Mouse (Mus musculus) forelimb bud, embryonic 11.5 days (tissue): ENCODE results near the gene Gm21903.
"Not testable (repeated sequence)": the region's sequence is repeated elsewhere in the genome, so short reads cannot be mapped to it uniquely, and the experiment has no call there.

Source experiments
- DNase-seq: peaks from one replicate; pipeline ENCODE4 v3.0.0-alpha.2; 2012; ENCODE audit warnings: low read depth, low spot score

Gm21903 gene

DNA sequence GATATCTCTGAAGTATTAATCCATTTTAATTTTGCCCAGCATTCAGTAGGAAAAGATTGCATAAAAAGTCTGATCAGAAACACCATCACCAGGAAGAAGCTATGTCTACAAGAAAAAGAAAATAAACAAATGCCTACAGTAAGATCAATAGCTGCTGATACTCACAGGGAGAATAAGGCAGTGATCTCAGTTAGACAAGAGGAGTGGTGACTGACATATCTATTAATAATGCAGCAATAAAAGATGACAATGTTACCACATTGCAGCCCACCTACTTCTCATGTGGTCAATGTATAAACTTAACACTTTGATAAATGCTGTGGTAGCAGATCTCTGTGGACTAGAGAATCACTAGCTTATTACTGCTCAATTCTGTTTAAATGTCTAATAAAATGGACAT lies at the start of gene Gm21903:
Gene Gm21903, minus strand, starts transcription at position 101 of the 400 bp plus-strand sequence.
- DNase-seq: no peak

DNA sequence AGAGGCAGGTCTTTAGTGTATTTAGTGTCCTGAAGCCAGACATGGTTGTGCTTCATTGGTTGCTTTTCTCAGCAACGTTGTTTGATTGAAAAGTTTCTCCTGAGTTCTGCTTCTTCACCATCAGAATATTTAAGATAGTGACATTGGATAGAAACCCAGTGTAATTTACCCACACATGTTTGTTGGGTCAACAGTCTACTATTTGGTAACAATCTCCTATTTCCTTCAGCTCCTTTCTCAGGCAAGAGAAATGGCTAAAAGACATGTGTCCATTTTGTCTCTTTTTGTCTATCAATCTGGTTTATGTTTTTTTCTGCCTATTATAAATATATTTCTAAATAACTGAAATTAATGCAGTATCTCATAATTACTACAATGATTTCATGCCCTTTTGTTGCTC lies 33.8 kb upstream of the Gm21903 start, which contains the start of gene Esp23:
Gene Esp23, minus strand, starts transcription at position 101 of the 400 bp plus-strand sequence.
- no peak for DNase-seq

DNA sequence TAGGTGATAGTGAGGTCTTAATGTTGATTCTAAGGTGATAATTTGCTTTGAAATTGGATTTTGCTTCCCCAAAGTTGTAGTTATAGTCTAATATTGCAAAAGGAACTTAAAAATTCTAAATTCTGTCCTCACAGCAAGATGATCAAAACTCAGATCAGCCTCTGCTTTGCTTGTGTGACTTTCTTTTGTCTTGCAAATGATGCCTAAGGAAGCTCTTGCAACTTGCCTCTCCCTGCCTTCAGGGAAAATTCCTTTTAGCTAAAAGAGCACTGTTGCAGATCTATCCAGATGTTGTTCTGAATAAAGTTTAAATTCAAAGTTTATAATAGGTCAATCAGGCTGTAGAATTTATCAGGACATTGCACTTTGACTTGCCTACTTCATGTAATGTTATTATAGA lies 20.5 kb upstream of the Gm21903 start:
- DNase-seq: no peak

DNA sequence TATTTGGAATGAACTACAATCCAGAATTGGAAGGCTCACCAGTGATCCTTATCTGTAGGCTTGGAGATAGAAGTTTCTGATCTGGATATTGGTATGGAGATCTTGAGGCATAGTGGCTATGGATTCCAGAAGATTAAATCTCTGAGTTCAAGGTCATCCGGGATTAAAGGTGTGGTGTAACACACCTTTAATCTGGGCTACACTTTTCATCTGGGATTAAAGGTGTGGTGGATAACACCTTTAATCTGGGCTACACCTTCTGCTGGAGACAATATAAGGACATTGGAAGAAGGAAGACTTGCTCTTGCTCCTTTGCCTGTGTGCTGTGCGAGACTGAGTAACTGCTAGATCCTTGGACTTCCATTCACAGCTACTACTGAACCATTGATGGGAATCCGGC lies 6.7 kb downstream of the Gm21903 start, which contains the start of gene Esp24:
Gene Esp24, plus strand, starts transcription at position 301 of the 400 bp plus-strand sequence.
- not testable (repeated sequence) for DNase-seq

DNA sequence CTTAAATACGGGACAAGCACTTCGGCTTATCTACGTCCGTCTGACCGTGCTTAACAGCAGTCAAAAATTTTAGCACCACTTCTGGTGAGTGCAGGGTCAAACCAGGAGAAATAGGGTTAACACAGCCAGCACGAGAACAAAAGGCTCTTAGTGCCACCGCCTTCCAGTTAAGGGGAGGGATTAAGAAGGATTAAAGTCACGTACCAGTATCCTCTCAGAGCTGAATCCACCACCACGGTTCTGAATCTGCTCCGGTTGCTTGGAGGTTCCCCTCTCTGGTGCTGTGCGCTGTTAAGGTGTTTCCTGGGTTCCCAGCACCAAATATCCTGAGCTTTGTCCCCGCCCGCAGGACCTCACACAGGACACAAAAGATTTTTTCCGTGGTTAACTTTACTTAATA lies 26.0 kb downstream of the Gm21903 start:
- DNase-seq: no peak

DNA sequence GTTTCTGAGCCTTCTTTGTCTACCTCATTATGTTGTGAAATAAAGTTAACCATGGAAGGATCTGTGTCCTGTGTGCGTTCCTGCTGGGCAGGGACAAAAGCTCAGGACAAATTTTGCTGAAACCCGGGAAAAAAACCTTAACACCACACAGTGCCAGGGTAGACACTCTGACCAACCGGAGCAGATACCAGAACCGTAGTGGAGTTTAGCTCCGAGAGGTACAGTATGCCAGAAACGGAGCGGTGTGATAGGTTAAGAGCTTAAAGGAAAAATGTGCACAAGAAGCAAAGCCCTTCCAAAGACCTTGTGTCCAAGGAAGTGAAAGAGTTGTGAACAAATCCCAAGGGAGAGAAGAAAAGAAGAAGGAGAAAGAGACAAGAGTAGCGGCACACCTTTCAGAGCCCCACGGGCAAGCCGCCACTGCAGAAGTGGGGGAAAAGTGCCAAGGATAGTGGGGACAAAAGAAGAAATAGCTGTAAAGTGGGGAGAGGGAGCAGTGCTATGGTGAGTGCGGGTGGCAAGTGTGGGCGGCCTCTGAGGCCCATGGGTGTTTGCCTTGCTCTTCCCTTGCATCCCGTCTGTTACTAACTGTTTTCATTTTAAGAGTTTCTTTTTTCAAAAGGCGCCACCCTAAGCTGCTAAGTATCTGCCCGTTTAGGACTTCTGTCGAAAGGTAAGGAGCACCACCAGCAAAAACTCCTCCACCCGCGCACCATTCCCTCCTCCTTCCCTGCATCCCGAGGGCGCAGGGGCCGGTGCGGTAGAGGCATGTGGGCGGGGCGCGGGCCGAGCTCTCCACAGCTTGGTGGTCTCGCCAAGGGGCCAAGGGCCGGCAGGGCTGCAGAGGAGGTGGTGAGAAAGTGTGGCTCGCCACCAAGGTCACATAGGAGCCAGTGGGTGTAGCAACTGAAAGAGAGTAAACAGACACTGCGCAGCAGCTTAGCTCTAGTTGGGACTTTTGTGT lies 32.2 kb downstream of the Gm21903 start:
- DNase-seq: no peak

DNA sequence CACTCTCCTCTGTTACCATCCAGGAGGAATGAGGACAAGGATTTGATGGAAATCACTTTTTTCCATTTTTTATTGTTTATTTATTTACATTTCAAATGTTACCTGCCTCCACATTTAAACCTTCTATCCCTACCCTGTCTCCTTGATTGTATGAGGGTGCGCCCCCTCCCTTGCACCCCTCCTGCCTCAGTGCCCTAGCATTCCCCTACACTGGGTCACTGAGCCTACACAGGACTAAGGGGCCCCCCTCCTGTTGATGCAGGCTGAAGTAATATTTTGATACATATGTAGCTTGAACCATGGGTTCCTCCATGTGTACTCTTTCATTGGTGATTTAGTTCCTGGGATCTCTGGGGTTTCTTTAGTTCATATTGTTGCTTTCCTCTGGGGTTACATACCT lies 33.3 kb downstream of the Gm21903 start:
- no peak for DNase-seq
